Mouse (Mus musculus) heart, postnatal 0 days (tissue): ENCODE results near the gene Uspl1. TPM values are rescaled to one million over a fixed set of nuclear protein-coding genes. Genes with fewer than 3 reads are reported as not detected.

Experiments
- ATAC-seq: fragments of 200-750 bp; cut with Nextera tagmentation; 2 replicates; pipeline ENCODE4 v1.8.0; 2017; ENCODE audit warnings: low read depth, moderate number of reproducible peaks, moderate library complexity; ENCODE audit not compliant: insufficient read depth
- DNase-seq: peaks from one replicate; pipeline ENCODE4 v3.0.0-alpha.2; 2016; ENCODE audit warnings: low spot score
- H3K27ac ChIP-seq: fragments of 300-500 bp; sonication (generic); 2 replicates; pipeline ENCODE4 v1.5.1; 2014; ENCODE audit warnings: low read depth, mild to moderate bottlenecking
- H3K27me3 ChIP-seq: fragments of 300-500 bp; sonication (generic); 2 replicates; pipeline ENCODE4 v1.6.1; 2014; ENCODE audit warnings: low read length, mixed read lengths; ENCODE audit not compliant: control insufficient read depth, insufficient read depth
- H3K36me3 ChIP-seq: fragments of 300-500 bp; sonication (generic); replicated peaks from 2 replicates; pipeline ENCODE4 v1.6.1; 2014; ENCODE audit warnings: low read length, mixed read lengths; ENCODE audit not compliant: control insufficient read depth, insufficient read depth
- H3K4me1 ChIP-seq: fragments of 300-500 bp; sonication (generic); 2 replicates; pipeline ENCODE4 v1.6.1; 2014; ENCODE audit warnings: antibody characterized with exemption; ENCODE audit not compliant: control insufficient read depth, insufficient read depth
- H3K4me2 ChIP-seq: fragments of 300-500 bp; sonication (generic); 2 replicates; pipeline ENCODE4 v1.6.1; 2014; ENCODE audit warnings: low read depth, mild to moderate bottlenecking, low read length, moderate library complexity
- H3K4me3 ChIP-seq: fragments of 300-500 bp; sonication (generic); 2 replicates; pipeline ENCODE4 v1.5.1; 2014; ENCODE audit warnings: low read depth, low read length
- H3K9ac ChIP-seq: fragments of 300-500 bp; sonication (generic); replicated peaks from 2 replicates; pipeline ENCODE4 v1.6.1; 2014; ENCODE audit warnings: low read depth, low read length, mixed read lengths
- H3K9me3 ChIP-seq: fragments of 300-500 bp; sonication (generic); replicated peaks from 2 replicates; pipeline ENCODE4 v1.6.1; 2016; ENCODE audit warnings: low read length; ENCODE audit not compliant: control insufficient read depth
- CTCF ChIP-seq: IDR thresholded peaks from 2 replicates; pipeline ENCODE4 v1.5.1; 2016; ENCODE audit warnings: antibody characterized with exemption, control low read depth, low read depth
- EP300 ChIP-seq: IDR thresholded peaks from 2 replicates; pipeline ENCODE4 v1.6.1; 2016; ENCODE audit warnings: antibody characterized with exemption, low read depth
- whole genome bisulfite sequencing: fragments of 180-500 bp; shearing (Covaris S2); extraction: QIAGEN DNeasy Blood & Tissue Kit; methylation state at CpG from one replicate; pipeline ENCODE4 v1.1.7; 2014; 5-methylcytosine and 5-hydroxymethylcytosine counted together
- polyA plus RNA-seq: library from polyadenylated mRNA; unstranded; fragments of >200 nt; fragmentation: Nextera tagmentation; extraction: Ambion mirVana; gene quantifications from 2 replicates; pipeline ENCODE4 v1.2.1, GENCODE M21; 2015
- total RNA-seq: library from RNA; depleted of rRNA; stranded (reverse); fragments of >200 nt; gene quantifications from 2 replicates; pipeline ENCODE4 v1.2.3, GENCODE M21; 2014; ENCODE audit warnings: low replicate concordance

Gene Uspl1
- total and polyA plus RNA-seq, 2 experiments from 2014 or later = 17.6 to 18.9 TPM

DNA sequence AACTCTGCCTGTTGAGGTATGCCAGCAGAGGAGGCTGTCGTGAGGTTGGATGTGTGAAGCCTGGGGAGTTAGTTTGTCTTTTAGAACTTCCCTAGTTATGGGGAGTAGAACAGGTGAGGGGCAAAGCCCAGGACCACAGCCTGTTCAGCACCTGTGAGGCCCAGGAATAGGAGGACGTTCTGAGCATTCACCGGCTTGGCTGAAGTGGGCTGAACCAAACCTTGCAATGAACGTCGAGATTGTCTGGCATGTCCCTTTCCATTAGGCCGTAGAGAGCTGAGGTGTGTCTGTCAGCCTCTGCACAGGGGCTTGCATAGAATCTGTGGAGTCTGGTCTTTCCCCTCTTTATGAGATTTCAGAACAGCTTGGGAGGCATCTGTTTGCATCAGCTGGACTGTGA lies 23.5 kb downstream of the Uspl1 start:
- Histone ChIP-seq H3K27me3 (no peaks in the 10 kb centered on the region), H3K36me3 (peaks cover 74% of the 10 kb centered on the region), H3K4me1 (no peaks in the 10 kb centered on the region), H3K9me3 (no peaks in the 10 kb centered on the region), H3K9ac (no peak overlapping the region), H3K4me3 (no peak overlapping the region), H3K4me2 (no peak overlapping the region), H3K27ac (no peak overlapping the region)
- DNase-seq (no peak), ATAC-seq (no peak)
- TF ChIP-seq EP300 (no peak), CTCF (no peak)
- 84% methylated on average over 6 of the region's 6 CpGs for WGBS

DNA sequence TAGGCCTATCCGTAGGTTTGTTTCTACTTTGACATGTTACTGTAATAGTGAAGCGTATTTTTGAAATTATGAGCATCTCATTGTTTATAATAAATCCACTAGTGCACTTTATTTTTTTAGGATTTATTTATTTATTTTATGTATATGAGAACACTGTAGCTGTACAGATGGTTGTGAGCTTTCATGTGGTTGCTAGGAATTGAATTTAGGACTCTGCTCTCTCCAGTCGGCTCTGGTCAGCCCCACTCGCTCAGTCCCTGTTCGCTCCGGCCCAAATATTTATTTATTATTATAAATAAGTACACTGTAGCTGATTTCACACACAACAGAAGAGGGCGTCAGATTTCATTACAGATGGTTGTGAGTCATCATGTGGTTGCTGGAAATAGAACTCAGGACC lies 24.6 kb downstream of the Uspl1 start:
- TF ChIP-seq EP300 = no peak
- TF ChIP-seq CTCF = no peak
- H3K4me1 ChIP-seq = no peaks in the 10 kb centered on the region
- DNase-seq = no peak
- H3K27ac ChIP-seq = no peak overlapping the region
- no peaks in the 10 kb centered on the region for H3K27me3 ChIP-seq
- H3K4me3 ChIP-seq = no peak overlapping the region
- H3K36me3 ChIP-seq = peaks cover 74% of the 10 kb centered on the region
- ATAC-seq = no peak
- WGBS = 96% methylated on average over 7 of the region's 7 CpGs
- no peak overlapping the region for H3K4me2 ChIP-seq
- no peak overlapping the region for H3K9ac ChIP-seq
- no peaks in the 10 kb centered on the region for H3K9me3 ChIP-seq

DNA sequence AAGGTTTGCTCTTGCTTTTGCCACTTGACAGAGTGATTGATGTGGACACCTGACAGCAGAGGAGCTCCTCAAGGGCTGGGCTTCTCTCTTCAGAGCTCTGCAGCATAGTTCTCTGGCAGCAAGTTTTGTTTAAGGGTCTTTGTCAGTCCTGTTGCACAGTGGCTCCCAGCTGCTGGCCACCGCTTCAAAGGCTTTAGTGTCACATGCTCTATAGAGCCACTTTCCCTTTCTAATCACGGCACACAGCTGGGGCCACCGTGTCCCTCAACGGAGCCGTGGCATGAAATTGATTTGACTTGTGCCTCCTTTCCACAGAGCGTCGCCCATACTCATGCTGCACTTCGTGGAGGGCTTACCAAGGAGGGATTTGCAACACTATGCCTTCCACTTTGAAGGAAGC lies 25.2 kb downstream of the Uspl1 start:
- no peak overlapping the region for H3K4me3 ChIP-seq
- no peak for TF ChIP-seq CTCF
- no peak for TF ChIP-seq EP300
- no peaks in the 10 kb centered on the region for H3K4me1 ChIP-seq
- ATAC-seq (no peak; the same call in 1 of the 2 replicates), DNase-seq (no peak)
- no peak overlapping the region for H3K9ac ChIP-seq
- 0 out of 2 replicates have a peak overlapping the region, but pooled peaks have one; percentile 20 for H3K27ac ChIP-seq
- no peak overlapping the region for H3K4me2 ChIP-seq
- H3K27me3 ChIP-seq = no peaks in the 10 kb centered on the region
- no peaks in the 10 kb centered on the region for H3K9me3 ChIP-seq
- WGBS = 61% methylated on average over 8 of the region's 8 CpGs
- H3K36me3 ChIP-seq = peaks cover 74% of the 10 kb centered on the region

DNA sequence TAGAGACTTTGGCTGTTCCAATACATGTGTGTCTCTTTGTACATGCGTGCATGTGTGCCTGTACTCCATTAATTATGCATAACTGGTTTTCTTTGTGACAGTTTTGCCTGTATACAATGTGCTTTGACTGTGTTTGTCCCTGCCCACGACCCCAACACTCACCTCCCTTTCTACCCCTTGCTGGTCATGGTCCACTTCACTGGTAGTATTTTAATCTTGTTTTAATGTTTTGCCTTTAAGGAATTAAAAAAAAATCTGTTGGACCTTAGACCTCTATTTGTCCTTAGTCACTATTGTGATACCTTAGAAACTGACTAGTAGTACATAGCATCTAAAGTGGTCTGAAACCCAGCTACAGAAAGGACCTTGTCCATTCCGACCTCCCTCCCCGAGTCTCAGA lies 26.9 kb downstream of the Uspl1 start:
- H3K9ac ChIP-seq = no peak overlapping the region
- H3K27me3 ChIP-seq = no peaks in the 10 kb centered on the region
- no peaks in the 10 kb centered on the region for H3K9me3 ChIP-seq
- no peaks in the 10 kb centered on the region for H3K4me1 ChIP-seq
- peaks cover 78% of the 10 kb centered on the region for H3K36me3 ChIP-seq
- no peak overlapping the region for H3K27ac ChIP-seq
- ATAC-seq = no peak
- H3K4me2 ChIP-seq = no peak overlapping the region
- 91% methylated on average over 4 of the region's 4 CpGs for WGBS
- H3K4me3 ChIP-seq = no peak overlapping the region
- DNase-seq = no peak
- TF ChIP-seq CTCF (no peak), EP300 (no peak)

DNA sequence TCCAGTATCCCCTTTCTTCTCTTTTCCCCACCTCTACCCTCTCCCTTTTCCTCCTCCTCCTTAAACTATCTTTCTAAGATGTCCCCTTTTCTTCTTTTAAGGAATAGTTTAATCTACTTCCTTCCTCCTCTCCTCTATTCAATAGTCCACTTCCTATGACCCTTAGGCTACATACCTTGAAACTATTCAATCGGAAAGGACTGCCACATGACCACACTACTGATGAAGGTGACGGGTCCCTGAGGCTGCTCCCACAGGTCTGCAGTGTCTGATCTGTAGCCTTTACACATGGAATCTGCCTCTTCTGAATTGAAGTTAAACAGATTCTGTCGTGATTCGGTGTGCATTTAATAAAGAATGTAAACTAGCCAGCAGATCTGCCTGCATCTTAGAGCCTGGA lies 28.7 kb downstream of the Uspl1 start:
- H3K4me3 ChIP-seq = no peak overlapping the region
- no peak overlapping the region for H3K4me2 ChIP-seq
- H3K9ac ChIP-seq = no peak overlapping the region
- no peak for DNase-seq
- no peak for TF ChIP-seq CTCF
- no peak for TF ChIP-seq EP300
- peaks cover 75% of the 10 kb centered on the region for H3K36me3 ChIP-seq
- H3K27ac ChIP-seq = no peak overlapping the region
- H3K4me1 ChIP-seq = no peaks in the 10 kb centered on the region
- H3K9me3 ChIP-seq = no peaks in the 10 kb centered on the region
- ATAC-seq = no peak
- H3K27me3 ChIP-seq = no peaks in the 10 kb centered on the region
- 77% methylated on average over 4 of the region's 4 CpGs for WGBS

DNA sequence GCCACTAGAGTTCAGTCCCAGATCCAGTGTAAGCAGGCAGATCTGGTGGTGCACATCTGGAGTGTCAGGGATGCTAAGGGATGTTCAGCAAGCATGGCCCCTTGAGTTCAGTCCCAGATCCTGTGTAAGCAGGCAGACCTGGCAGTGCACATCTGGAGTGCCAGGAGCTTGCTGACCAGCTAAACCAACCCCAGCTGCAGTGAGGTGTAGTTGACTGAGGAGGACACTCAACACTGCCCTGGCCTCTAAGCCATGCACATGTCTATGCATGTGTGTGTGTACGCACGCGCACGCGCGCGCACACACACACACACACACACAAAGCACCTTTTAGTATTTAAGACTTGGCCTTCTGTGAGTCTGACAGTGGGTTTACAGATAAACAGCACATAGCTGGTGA lies 31.4 kb downstream of the Uspl1 start:
- no peak overlapping the region for H3K4me2 ChIP-seq
- H3K9ac ChIP-seq = no peak overlapping the region
- no peak overlapping the region for H3K27ac ChIP-seq
- no peaks in the 10 kb centered on the region for H3K27me3 ChIP-seq
- DNase-seq (no peak), ATAC-seq (no peak)
- H3K4me3 ChIP-seq = no peak overlapping the region
- 97% methylated on average over 7 of the region's 7 CpGs for WGBS
- H3K4me1 ChIP-seq = no peaks in the 10 kb centered on the region
- H3K36me3 ChIP-seq = peaks cover 62% of the 10 kb centered on the region
- TF ChIP-seq CTCF = no peak
- TF ChIP-seq EP300 = no peak
- no peaks in the 10 kb centered on the region for H3K9me3 ChIP-seq
